Mouse (Mus musculus) forebrain, postnatal 0 days (tissue): ENCODE data around the gene Pheta1. TPM values are rescaled to one million over a fixed set of nuclear protein-coding genes. Genes with fewer than 3 reads are reported as not detected.

Experiments
- ATAC-seq: fragments of 200-750 bp; cut with Nextera tagmentation; 2 replicates; pipeline ENCODE4 v1.8.0; 2017; ENCODE audit warnings: mild to moderate bottlenecking, moderate library complexity
- DNase-seq: peaks from one replicate; pipeline ENCODE4 v3.0.0-alpha.2; 2015
- H3K27ac ChIP-seq: fragments of 300-500 bp; sonication (generic); 2 replicates; pipeline ENCODE4 v1.5.1; 2014; ENCODE audit warnings: low read depth, mild to moderate bottlenecking, antibody characterized with exemption, low read length, moderate library complexity, mixed read lengths
- H3K27me3 ChIP-seq: fragments of 300-500 bp; sonication (generic); 2 replicates; pipeline ENCODE4 v1.6.1; 2014; ENCODE audit warnings: mild to moderate bottlenecking, low read length, mixed read lengths; ENCODE audit not compliant: insufficient read depth
- H3K36me3 ChIP-seq: fragments of 300-500 bp; sonication (generic); 2 replicates; pipeline ENCODE4 v1.6.1; 2014; ENCODE audit warnings: mild to moderate bottlenecking, moderate library complexity; ENCODE audit not compliant: insufficient read depth
- H3K4me1 ChIP-seq: fragments of 300-500 bp; sonication (generic); 2 replicates; pipeline ENCODE4 v1.6.1; 2014; ENCODE audit warnings: antibody characterized with exemption; ENCODE audit not compliant: insufficient read depth
- H3K4me2 ChIP-seq: fragments of 300-500 bp; sonication (generic); 2 replicates; pipeline ENCODE4 v1.6.1; 2014; ENCODE audit warnings: low read depth, mild to moderate bottlenecking, moderate library complexity
- H3K4me3 ChIP-seq: fragments of 300-500 bp; sonication (generic); 2 replicates; pipeline ENCODE4 v1.5.1; 2014; ENCODE audit warnings: low read depth, low read length, mixed read lengths
- H3K9ac ChIP-seq: fragments of 300-500 bp; sonication (generic); 2 replicates; pipeline ENCODE4 v1.6.1; 2014; ENCODE audit warnings: mild to moderate bottlenecking
- H3K9me3 ChIP-seq: fragments of 300-500 bp; sonication (generic); 2 replicates; pipeline ENCODE4 v1.6.1; 2016; ENCODE audit warnings: low read length
- CTCF ChIP-seq: sonication (generic); IDR thresholded peaks from 2 replicates; pipeline ENCODE4 v1.5.1; 2016; ENCODE audit warnings: antibody characterized with exemption, control low read depth, low read depth
- WGBS: fragments of 180-500 bp; shearing (Covaris S2); extraction: QIAGEN DNeasy Blood & Tissue Kit; methylation state at CpG from one replicate; pipeline ENCODE4 v1.1.7; 2014; 5-methylcytosine and 5-hydroxymethylcytosine counted together
- polyA plus RNA-seq: library from polyadenylated mRNA; unstranded; fragments of >200 nt; fragmentation: Nextera tagmentation; extraction: Ambion mirVana; gene quantifications from 2 replicates; pipeline ENCODE4 v1.2.1, GENCODE M21; 2015
- total RNA-seq: library from RNA; depleted of rRNA; stranded (reverse); fragments of >200 nt; gene quantifications from 2 replicates; pipeline ENCODE4 v1.2.3, GENCODE M21; 2014

The Pheta1 gene
- total and polyA plus RNA-seq, 2 experiments from 2014 or later, result 36.3 to 49.7 TPM

DNA sequence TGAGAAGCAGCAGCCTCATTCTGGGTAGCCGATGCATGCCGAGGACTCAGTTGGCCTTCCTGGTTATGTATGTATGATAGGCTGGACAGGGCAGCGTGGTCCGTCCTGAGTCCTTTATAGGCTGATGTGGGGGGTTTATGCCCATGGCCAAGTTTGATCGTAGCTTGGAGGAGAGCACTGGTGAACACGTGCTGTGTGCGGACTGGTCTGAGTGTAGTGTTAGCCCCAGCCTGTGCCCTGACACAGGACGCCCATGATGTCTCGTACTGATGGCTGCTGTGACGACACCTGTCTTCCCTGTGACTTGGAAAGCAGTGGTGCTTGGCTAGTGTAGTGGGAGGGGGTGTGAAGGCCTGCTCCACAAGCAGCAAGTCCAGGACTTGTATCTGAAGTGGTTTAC lies 35.0 kb upstream of the Pheta1 start:
- no peaks in the 10 kb centered on the region for H3K27me3 ChIP-seq
- no peaks in the 10 kb centered on the region for H3K9me3 ChIP-seq
- H3K4me3 ChIP-seq, result no peak overlapping the region
- H3K4me2 ChIP-seq, result no peak overlapping the region
- TF ChIP-seq CTCF, result no peak
- DNase-seq (no peak), ATAC-seq (no peak)
- H3K27ac ChIP-seq, result no peak overlapping the region
- no peak overlapping the region for H3K9ac ChIP-seq
- 95% methylated on average over 10 of the region's 10 CpGs for WGBS
- peaks cover 78% of the 10 kb centered on the region for H3K36me3 ChIP-seq
- H3K4me1 ChIP-seq, result no peaks in the 10 kb centered on the region

DNA sequence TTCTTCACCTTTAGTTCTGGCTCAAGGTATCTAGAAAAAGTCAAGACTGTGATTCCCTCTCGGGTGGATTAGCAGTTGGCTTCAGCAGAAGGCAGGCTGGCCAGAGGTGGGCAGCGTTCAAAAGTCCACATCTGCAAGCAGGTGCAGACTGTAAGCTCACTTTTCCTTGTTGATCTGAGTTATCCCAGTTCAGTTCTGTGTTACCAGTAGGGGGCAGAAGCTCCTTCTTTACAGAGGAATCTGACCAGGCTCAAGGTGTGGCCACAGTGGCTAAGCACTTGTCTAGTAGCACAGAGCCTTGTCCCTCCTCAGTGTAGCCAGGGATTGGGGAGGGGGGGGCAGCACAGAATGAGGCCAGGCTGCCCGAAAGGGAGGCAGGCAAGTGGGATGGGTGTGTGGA lies 33.7 kb upstream of the Pheta1 start:
- DNase-seq, result peak; percentile 34
- Histone ChIP-seq H3K9me3 (no peaks in the 10 kb centered on the region), H3K4me3 (no peak overlapping the region), H3K9ac (no peak overlapping the region), H3K4me2 (no peak overlapping the region), H3K27ac (no peak overlapping the region), H3K27me3 (no peaks in the 10 kb centered on the region), H3K4me1 (no peaks in the 10 kb centered on the region), H3K36me3 (peaks cover 90% of the 10 kb centered on the region)
- WGBS, result 68% methylated on average over 3 of the region's 3 CpGs
- peak; percentile 65 for TF ChIP-seq CTCF
- ATAC-seq, result no peak; the same call in 1 of the 2 replicates

DNA sequence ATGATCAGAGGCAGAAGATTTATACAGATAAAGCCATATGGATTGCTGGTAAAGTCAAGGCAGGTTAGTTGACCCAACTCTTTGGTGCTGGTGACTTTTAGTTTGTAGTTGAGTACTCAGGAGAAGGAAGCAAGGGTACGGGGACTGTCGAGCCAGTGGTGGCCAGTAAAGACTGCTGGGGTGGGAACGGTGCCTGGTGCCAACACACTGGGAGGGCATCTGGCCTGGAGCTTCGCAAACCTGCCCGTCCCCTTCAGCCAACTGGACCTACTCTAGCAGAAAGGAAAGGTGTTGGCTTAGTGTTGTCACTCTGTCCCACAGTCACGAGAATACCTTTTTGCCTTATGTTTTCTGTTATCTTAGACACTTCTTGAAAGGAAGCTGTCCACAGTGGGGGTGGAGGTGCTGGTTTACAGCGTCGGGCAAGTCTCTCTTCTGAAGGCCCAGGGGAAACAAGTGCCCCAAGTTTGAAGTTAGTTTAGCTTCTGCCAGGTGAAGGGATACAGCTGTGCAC lies 32.9 kb upstream of the Pheta1 start:
- no peak for DNase-seq
- Histone ChIP-seq H3K27me3 (no peaks in the 10 kb centered on the region), H3K27ac (no peak overlapping the region), H3K4me2 (no peak overlapping the region), H3K4me3 (no peak overlapping the region), H3K36me3 (peaks cover 93% of the 10 kb centered on the region), H3K9me3 (no peaks in the 10 kb centered on the region), H3K4me1 (no peaks in the 10 kb centered on the region), H3K9ac (no peak overlapping the region)
- no peak for TF ChIP-seq CTCF
- WGBS, result 90% methylated on average over 8 of the region's 8 CpGs
- no peak for ATAC-seq

DNA sequence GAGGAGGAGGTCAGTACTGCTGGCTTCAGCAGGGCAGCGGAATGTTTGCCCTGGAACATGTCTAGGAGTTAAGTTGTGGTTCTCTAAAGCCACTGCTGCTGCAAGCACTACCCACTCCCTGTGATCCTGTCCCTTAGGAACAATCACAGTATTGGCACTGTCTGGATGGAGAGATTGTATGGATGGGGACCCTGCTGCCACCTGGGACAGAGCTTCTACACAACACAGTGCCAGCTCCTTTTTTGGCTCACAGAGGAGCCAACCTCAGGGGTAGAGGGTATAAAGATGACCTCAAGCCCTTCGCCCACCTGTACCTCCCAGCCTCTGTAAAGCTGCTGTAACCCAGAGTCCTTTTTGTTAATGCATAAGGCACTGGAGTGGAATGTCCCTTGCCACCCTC lies 32.2 kb upstream of the Pheta1 start:
- DNase-seq (no peak), ATAC-seq (no peak)
- Histone ChIP-seq H3K27ac (no peak overlapping the region), H3K4me1 (no peaks in the 10 kb centered on the region), H3K4me3 (no peak overlapping the region), H3K4me2 (no peak overlapping the region), H3K27me3 (no peaks in the 10 kb centered on the region), H3K9ac (no peak overlapping the region), H3K36me3 (peaks cover 88% of the 10 kb centered on the region), H3K9me3 (no peaks in the 10 kb centered on the region)
- no peak for TF ChIP-seq CTCF
- WGBS, result 98% methylated on average over 2 of the region's 2 CpGs

DNA sequence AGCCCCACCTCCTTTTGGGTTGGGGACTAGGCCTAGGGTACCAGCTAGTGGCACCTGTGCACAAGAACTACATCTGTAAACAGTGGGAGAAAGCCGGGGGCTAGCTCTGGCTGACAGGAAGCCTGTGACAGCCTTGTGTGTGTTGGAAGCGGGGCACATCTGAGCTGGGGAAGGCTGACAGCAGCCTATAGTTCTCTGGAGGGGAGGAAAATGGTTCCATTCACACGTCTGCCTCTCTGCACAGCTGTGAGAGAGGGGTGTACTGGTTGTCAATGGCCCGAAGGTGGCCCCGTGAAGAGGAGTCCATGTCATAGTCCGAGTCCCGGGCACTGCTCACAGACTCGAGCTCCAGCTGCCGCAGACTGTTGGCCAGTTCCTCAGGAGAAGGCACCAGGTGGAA lies 31.2 kb upstream of the Pheta1 start:
- no peak overlapping the region for H3K4me2 ChIP-seq
- WGBS, result 89% methylated on average over 9 of the region's 9 CpGs
- H3K27ac ChIP-seq, result no peak overlapping the region
- H3K4me1 ChIP-seq, result no peaks in the 10 kb centered on the region
- no peak for DNase-seq
- no peak for TF ChIP-seq CTCF
- H3K27me3 ChIP-seq, result no peaks in the 10 kb centered on the region
- no peak overlapping the region for H3K4me3 ChIP-seq
- H3K9ac ChIP-seq, result no peak overlapping the region
- H3K36me3 ChIP-seq, result peaks cover 79% of the 10 kb centered on the region
- no peak for ATAC-seq
- no peaks in the 10 kb centered on the region for H3K9me3 ChIP-seq

DNA sequence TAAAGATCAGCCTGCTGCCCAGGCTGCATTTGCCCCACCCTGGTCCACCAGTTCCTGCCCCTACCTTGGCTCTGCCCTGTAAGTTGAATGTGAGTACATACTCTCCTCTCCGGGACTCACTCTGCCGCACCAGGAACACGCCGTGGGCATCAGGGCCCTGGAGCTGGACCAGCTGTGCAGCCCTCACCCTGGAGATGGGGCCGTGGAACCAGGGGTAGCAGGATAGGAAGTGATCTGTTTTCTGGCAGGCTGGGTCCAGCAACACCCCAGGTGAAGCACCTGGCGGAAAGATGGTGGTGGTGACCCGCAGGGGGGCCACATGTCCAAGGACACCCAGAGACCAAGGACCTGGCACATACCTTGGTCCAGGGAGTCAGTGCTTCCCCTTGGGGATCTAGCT lies 30.4 kb upstream of the Pheta1 start:
- Histone ChIP-seq H3K4me3 (no peak overlapping the region), H3K4me2 (no peak overlapping the region), H3K36me3 (peaks cover 70% of the 10 kb centered on the region), H3K27ac (no peak overlapping the region), H3K9me3 (no peaks in the 10 kb centered on the region), H3K9ac (no peak overlapping the region), H3K27me3 (no peaks in the 10 kb centered on the region), H3K4me1 (no peaks in the 10 kb centered on the region)
- DNase-seq (no peak), ATAC-seq (no peak)
- TF ChIP-seq CTCF, result no peak
- 98% methylated on average over 7 of the region's 7 CpGs for WGBS

DNA sequence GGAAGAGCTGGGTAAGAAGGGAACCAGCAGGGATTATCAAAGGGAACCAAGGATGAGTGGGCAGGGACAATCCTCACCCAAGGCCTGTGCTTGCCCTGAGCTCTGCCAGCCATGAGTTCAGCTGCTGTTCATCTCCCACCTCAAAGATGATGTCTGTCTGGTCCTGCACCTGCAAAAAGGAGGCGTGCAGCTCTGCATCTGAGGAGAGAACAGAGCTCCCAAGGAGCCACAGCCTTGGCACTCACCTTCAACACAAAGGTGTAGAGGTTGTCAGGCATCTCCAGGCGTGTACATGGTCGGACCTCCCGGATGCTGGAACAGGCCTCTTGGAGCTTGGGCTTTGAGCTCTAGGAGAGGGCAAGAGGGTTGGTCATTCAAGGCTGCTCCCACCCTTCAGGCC lies 29.9 kb upstream of the Pheta1 start:
- DNase-seq (no peak), ATAC-seq (no peak)
- peaks cover 66% of the 10 kb centered on the region for H3K36me3 ChIP-seq

DNA sequence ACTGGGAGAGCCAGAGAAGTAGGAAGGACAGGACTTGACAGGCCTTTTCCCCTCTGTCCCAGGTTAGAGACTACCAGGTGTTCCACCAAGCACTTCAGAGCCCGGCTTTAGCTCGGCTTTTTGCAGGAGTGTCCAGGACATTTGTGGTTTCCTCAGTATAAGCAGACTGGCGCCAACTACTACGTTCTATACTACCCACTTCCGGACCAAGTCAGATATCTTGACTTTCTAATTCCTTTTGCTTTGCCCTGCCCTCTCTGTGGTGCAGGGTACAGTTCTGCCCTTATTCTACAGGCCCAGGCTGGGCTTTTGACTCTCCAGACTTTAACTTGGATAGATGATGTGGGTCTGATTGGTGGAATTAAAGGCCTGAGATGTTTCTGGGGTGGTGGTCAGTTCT lies 29.2 kb upstream of the Pheta1 start:
- Histone ChIP-seq H3K27ac (no peak overlapping the region), H3K9ac (no peak overlapping the region), H3K4me2 (no peak overlapping the region), H3K4me3 (no peak overlapping the region), H3K9me3 (no peaks in the 10 kb centered on the region), H3K4me1 (no peaks in the 10 kb centered on the region), H3K27me3 (no peaks in the 10 kb centered on the region), H3K36me3 (peaks cover 60% of the 10 kb centered on the region)
- no peak for DNase-seq
- ATAC-seq, result no peak
- TF ChIP-seq CTCF, result no peak
- WGBS, result 97% methylated on average over 5 of the region's 5 CpGs

More for the DNA sequence above, 29.9 kb upstream of the Pheta1 start:
- Histone ChIP-seq H3K9ac (no peak overlapping the region), H3K27me3 (no peaks in the 10 kb centered on the region), H3K4me1 (no peaks in the 10 kb centered on the region), H3K27ac (no peak overlapping the region), H3K4me2 (no peak overlapping the region), H3K9me3 (no peaks in the 10 kb centered on the region), H3K4me3 (no peak overlapping the region)
- TF ChIP-seq CTCF, result no peak
- WGBS, result 93% methylated on average over 4 of the region's 4 CpGs
